Mouse (Mus musculus) liver, postnatal 0 days (tissue): ENCODE results near the gene Map2k2.
"Not testable (repeated sequence)": the region's sequence is repeated elsewhere in the genome, so short reads cannot be mapped to it uniquely, and the experiment has no call there.

Source experiments
- CTCF ChIP-seq: sonication (generic); IDR thresholded peaks from 2 replicates; pipeline ENCODE4 v1.5.1; 2016; ENCODE audit warnings: antibody characterized with exemption, low read depth
- EP300 ChIP-seq: IDR thresholded peaks from 2 replicates; pipeline ENCODE4 v1.6.1; 2016; ENCODE audit warnings: antibody characterized with exemption, low read depth, mild to moderate bottlenecking

DNA sequence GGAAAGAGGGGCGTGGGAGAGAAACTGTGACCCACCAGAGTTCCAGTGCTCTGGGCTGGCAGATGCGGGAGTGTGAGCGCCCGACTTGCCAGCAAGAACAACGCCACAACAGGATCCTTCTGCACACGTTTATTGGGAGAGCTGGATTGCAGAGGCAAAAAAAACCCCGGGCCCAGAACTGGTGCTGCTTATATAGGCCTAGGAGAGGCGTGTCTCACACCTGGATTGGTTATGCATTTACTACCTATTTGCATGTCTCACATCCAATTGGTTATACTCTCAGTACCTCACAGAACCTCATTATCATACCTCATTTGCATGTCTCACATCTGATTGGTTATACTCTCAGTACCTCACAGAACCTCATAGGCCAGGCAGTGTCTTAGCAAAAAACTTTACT is 41.2 kb upstream of the Map2k2 start:
- not testable (repeated sequence) for TF ChIP-seq CTCF, EP300
